Mouse (Mus musculus) E14TG2a.4 (cell line): Measurements from ENCODE around the gene Eif2b5.

Experiments
- H3K27me3 ChIP-seq: 2 replicates; pipeline ENCODE4 v1.6.1; 2014; ENCODE audit warnings: low read length, control low read depth; ENCODE audit not compliant: insufficient read depth
- H3K36me3 ChIP-seq: 2 replicates; pipeline ENCODE4 v1.6.1; 2014; ENCODE audit warnings: low read length, control low read depth; ENCODE audit not compliant: insufficient read depth
- H3K4me1 ChIP-seq: replicated peaks from 2 replicates; pipeline ENCODE4 v1.6.1; 2014; ENCODE audit warnings: low read depth, low read length, control low read depth
- H3K4me3 ChIP-seq: replicated peaks from 2 replicates; pipeline ENCODE4 v1.5.1; 2014; ENCODE audit warnings: mild to moderate bottlenecking, low read length
- H3K9me3 ChIP-seq: 2 replicates; pipeline ENCODE4 v1.6.1; 2014; ENCODE audit warnings: low read length, control low read depth
- CTCF ChIP-seq: conservative IDR thresholded peaks from 2 replicates; pipeline ENCODE4 v1.5.1; 2014; ENCODE audit warnings: low read length
- NANOG ChIP-seq: IDR thresholded peaks from 2 replicates; pipeline ENCODE4 v1.6.1; 2014; ENCODE audit warnings: borderline replicate concordance, low read length, mixed read lengths
- POU5F1 ChIP-seq: IDR thresholded peaks from 2 replicates; pipeline ENCODE4 v1.6.1; 2014; ENCODE audit warnings: low read length, borderline replicate concordance

The Eif2b5 gene

GRCm38 (mm10) chr16:20551691-20552090 lies 53.1 kb downstream of the Eif2b5 start:
- no peaks in the 10 kb centered on the region for H3K9me3 ChIP-seq
- H3K4me1 ChIP-seq: peaks cover 32% of the 10 kb centered on the region
- H3K4me3 ChIP-seq: no peak overlapping the region
- peaks cover 72% of the 10 kb centered on the region for H3K36me3 ChIP-seq
- TF ChIP-seq POU5F1: no peak
- TF ChIP-seq CTCF: no peak
- no peak for TF ChIP-seq NANOG
- no peaks in the 10 kb centered on the region for H3K27me3 ChIP-seq

- no peaks in the 10 kb centered on the region for H3K9me3 ChIP-seq
- H3K4me1 ChIP-seq: peaks cover 27% of the 10 kb centered on the region
- no peaks in the 10 kb centered on the region for H3K27me3 ChIP-seq
- no peak for TF ChIP-seq CTCF
- TF ChIP-seq POU5F1: no peak
- TF ChIP-seq NANOG: no peak
- H3K36me3 ChIP-seq: peaks cover 76% of the 10 kb centered on the region
- no peak overlapping the region for H3K4me3 ChIP-seq
Measured at GRCm38 (mm10) chr16:20552594-20552993, 54.0 kb downstream of the Eif2b5 start.

GRCm38 (mm10) chr16:20555000-20555399 lies 56.4 kb downstream of the Eif2b5 start:
- no peaks in the 10 kb centered on the region for H3K9me3 ChIP-seq
- no peak overlapping the region for H3K4me3 ChIP-seq
- peaks cover 22% of the 10 kb centered on the region for H3K4me1 ChIP-seq
- peaks cover 92% of the 10 kb centered on the region for H3K36me3 ChIP-seq
- no peaks in the 10 kb centered on the region for H3K27me3 ChIP-seq
- no peak for TF ChIP-seq POU5F1
- no peak for TF ChIP-seq NANOG
- TF ChIP-seq CTCF: no peak

- Histone ChIP-seq H3K27me3 (no peaks in the 10 kb centered on the region), H3K9me3 (peaks cover 12% of the 10 kb centered on the region), H3K4me3 (no peak overlapping the region), H3K36me3 (peaks cover 93% of the 10 kb centered on the region), H3K4me1 (peaks cover 22% of the 10 kb centered on the region)
- TF ChIP-seq POU5F1 (no peak), CTCF (no peak), NANOG (no peak)
Measured at GRCm38 (mm10) chr16:20557381-20557780, 58.8 kb downstream of the Eif2b5 start.
